Mouse (Mus musculus) thymus, adult 2 months (tissue): ENCODE data around the gene Ces2g.

Source experiments
- CTCF ChIP-seq: fragments of 200-500 bp; IDR thresholded peaks from 2 replicates; pipeline ENCODE4 v1.5.1; 2012; ENCODE audit warnings: mild to moderate bottlenecking, control low read depth, low read length, moderate library complexity, borderline replicate concordance; ENCODE audit not compliant: control insufficient read depth, poor library complexity, insufficient read depth; ENCODE audit errors: extremely low read depth
- POLR2A ChIP-seq: fragments of 200-500 bp; IDR thresholded peaks from 2 replicates; pipeline ENCODE4 v1.6.1; 2012; ENCODE audit warnings: mild to moderate bottlenecking, low read length, control low read depth, moderate library complexity; ENCODE audit not compliant: control insufficient read depth, poor library complexity, insufficient read depth; ENCODE audit errors: extremely low read depth

DNA sequence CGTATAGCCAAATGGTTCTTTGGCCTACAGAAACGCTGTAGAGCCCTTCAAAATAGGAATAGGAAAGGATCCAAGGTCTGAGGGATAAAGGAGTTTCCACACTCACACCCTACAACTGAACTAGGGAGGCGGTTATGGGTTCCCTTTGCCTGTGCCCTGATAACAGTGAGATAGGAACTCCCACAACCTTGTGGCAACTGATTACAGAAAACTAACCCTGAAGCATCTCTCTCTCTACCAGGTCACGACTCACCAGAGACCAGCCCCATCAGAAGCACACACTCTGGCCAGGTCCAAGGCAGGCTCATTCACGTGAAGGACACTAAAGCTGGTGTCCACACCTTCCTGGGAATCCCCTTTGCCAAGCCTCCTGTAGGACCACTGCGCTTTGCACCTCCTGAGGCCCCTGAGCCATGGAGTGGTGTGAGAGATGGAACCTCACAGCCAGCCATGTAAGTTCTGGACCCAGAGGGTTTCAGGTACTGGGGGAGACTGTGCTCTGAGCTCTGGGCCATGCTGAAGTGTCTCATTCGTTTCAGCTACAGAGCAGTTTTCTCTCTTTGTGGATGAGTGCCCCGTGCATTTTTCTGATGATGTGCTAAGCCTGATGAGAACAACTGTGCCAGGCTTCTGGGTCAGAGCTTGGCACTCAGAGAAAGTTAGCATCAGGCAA lies 847 bp downstream of the Ces2g start:
- TF ChIP-seq CTCF (no peak), POLR2A (no peak)
